Mouse (Mus musculus) Muller cell, postnatal 12 days (primary cell): ENCODE measurements around the gene Zfp764.
A peak's percentile ranks its signal among the peaks of the same experiment; 100 is the strongest.
"Not testable (repeated sequence)": the region's sequence is repeated elsewhere in the genome, so short reads cannot be mapped to it uniquely, and the experiment has no call there.

Experiments
- DNase-seq: peaks from one replicate; pipeline ENCODE4 v3.0.0-alpha.2; 2015; ENCODE audit errors: inconsistent ontology term

Zfp764 gene

DNA sequence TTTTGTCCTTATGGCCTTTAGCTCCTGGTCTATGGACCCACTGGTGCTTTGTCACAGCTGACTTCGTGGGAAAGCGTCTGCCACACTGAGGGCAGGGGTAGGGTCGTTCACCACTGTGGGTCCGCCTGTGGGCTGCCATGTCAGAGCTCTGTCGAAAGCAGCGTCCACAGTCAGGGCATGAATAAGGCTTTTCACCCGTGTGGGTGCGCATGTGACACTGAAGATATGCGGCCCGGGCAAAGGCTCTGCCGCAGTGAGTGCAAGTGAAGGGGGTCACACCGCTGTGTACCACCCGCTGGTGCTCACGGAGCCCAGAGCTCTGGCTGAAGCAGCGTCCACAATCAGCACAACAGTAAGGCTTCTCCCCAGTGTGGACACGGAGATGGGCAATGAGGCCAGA is 15.1 kb downstream of the Zfp764 start:
- DNase-seq = no peak

- no peak for DNase-seq
Observed at GRCm38 (mm10) chr7:127390306-127390705, 16.3 kb downstream of the Zfp764 start.

GRCm38 (mm10) chr7:127388201-127388600 is 18.4 kb downstream of the Zfp764 start:
- not testable (repeated sequence) for DNase-seq

DNA sequence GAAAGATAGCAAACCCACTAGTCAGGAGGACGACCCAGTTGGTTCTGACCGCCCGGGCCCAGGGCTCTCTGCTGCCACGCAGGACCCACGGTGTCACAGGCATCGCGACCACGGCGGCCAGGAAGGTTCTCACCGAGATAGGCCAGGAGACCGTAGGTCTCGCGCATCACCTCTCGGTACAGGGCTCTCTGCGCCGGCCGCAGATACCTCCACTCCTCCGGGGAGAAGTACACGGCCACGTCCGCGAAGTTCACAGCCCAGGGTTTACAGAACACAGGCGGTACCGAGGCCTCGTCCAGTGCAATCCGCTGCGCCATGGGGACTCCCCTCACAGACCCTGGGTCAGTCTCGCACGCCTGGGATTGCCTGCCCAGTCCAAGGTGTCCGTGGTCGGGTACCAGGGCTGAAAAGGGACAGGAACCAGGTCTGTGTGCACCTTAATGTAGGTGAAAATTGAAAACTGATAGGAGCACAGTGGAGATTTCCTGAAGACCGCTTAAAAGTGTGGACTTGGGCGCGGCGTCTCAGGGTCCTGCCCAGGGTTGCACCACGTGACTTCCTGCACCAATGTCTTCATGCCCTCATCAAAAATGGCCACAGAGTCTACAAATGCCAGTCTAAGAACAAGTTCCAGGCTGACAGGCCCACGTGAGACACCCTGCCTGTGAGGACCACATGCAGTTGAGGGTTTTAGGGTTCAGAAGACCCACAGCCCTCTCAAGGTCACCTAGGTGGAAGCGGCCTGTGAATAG is 19.8 kb downstream of the Zfp764 start, which contains the start of gene 9130019O22Rik:
Gene 9130019O22Rik (minus strand): TSS at position 526 of the 752 bp plus-strand sequence.
- peak; percentile 84 for DNase-seq

GRCm38 (mm10) chr7:127385560-127385959 is 21.1 kb downstream of the Zfp764 start:
- not testable (repeated sequence) for DNase-seq

GRCm38 (mm10) chr7:127378310-127378921 is 28.2 kb downstream of the Zfp764 start:
- DNase-seq = no peak

DNA sequence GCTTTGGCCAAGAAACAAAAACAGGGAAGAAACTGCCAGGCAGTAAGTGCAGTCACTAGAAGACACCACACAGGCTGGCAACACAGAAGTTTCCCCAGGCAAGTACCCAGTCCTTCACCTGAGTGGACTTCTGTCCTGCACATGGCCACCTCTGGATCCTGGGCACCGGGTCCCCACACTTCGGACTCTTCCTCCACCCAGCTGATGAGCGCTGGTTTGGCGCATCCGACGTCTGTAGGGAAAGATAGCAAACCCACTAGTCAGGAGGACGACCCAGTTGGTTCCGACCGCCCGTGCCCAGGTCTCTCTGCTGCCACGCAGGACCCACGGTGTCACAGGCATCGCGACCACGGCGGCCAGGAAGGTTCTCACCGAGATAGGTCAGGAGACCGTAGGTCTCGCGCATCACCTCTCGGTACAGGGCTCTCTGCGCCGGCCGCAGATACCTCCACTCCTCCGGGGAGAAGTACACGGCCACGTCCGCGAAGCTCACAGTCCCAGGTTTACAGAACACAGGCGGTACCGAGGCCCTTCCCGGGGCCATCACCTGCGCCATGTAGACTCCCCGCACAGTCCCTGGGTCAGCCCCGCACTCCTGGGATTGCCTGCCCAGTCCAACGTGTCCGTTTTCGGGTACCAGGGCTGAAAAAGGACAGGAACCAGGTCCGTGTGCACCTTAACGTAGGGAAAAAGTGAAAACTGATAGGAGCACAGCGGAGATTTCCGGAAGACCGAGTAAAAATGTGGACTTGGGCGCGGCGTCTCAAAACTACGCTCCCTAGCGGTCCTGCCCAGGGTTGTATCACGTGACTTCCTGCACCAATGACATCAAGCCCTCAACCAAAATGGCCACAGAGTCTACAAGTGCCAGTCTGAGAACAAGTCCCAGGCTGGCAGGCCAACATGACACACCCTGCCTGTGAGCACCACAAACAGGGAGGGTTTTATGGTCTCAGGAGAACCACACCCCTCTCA is 31.1 kb downstream of the Zfp764 start, which contains the start of gene Zfp747:
Gene Zfp747 (minus strand): TSS at position 780 of the 975 bp plus-strand sequence.
- peak; percentile 86 for DNase-seq

DNA sequence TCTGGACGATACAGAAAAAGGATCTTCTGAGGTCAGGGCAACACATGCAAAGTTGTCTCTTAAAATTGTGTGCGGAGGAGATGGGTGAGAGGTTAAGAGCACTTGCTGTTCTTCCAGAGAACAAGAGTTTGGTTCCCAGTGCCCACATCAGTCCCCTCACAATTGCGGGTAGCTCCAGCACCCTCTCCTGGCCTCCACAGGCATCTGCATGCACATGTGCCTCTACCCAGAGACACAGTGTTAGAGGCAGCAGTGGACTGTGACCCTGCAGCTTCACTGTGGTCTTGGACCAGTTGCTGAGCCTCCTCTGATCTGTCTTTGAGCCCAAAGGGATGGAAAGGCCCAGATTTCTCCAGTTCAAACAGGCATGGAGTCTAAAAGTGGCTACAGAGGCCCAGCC is 34.8 kb downstream of the Zfp764 start:
- DNase-seq = not testable (repeated sequence)

- no peak for DNase-seq
Observed at GRCm38 (mm10) chr7:127371213-127371612, 35.4 kb downstream of the Zfp764 start.

- peak; percentile 37 for DNase-seq
Observed at GRCm38 (mm10) chr7:127366249-127366648, 40.4 kb downstream of the Zfp764 start.

- peak; percentile 19 for DNase-seq
Observed at GRCm38 (mm10) chr7:127364166-127364565, 42.5 kb downstream of the Zfp764 start.

GRCm38 (mm10) chr7:127363475-127363921 is 43.1 kb downstream of the Zfp764 start:
- peak; percentile 50 for DNase-seq

DNA sequence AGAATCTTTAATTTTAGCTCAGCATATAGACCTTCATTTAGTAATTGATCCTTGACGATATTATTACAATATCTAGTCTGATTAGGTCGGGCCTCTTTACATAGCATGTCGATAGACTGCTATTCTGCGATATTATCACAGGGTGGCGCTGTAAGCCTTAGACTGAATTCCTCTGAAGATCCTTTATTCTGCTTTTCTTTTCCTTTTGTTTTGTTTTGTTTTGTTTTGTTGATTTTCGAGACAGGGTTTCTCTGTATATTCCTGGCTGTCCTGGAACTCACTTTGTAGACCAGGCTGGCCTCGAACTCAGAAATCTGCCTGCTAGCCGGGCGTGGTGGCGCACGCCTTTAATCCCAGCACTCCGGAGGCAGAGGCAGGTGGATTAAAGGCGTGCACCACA is 44.2 kb downstream of the Zfp764 start:
- peak; percentile 37 for DNase-seq

- DNase-seq = no peak
Observed at GRCm38 (mm10) chr7:127361449-127361848, 45.2 kb downstream of the Zfp764 start.

GRCm38 (mm10) chr7:127360265-127360664 is 46.4 kb downstream of the Zfp764 start:
- DNase-seq = no peak

GRCm38 (mm10) chr7:127358472-127358871 is 48.1 kb downstream of the Zfp764 start:
- DNase-seq = no peak

GRCm38 (mm10) chr7:127357871-127358270 is 48.8 kb downstream of the Zfp764 start:
- DNase-seq = no peak

DNA sequence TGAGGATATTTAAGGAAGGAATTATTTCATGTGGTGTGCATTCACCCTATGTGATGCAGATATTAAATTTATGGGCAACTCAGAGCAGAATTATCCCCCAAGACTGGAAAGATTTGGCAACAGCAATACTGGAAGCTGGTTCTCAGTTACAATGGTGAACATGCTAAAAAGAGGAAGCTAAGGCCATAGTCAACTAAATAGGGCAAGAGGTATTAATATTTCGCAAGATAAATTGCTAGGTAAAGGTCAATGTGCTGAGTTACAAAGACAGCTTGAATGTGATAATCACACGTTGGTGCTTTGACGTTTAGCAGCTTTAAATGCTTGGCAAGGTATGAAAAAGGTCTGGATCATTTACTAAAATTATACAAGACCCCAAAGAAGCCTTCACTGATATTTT is 50.8 kb downstream of the Zfp764 start:
- no peak for DNase-seq
